Mouse (Mus musculus) bone marrow macrophage, adult 2 months (primary cell): ENCODE data around the gene A730061H03Rik.

Experiments used
- CTCF ChIP-seq: IDR thresholded peaks from 2 replicates; pipeline ENCODE4 v1.5.1; 2012; ENCODE audit warnings: low read depth, mild to moderate bottlenecking, low read length, moderate library complexity
- POLR2A ChIP-seq: IDR thresholded peaks from 2 replicates; pipeline ENCODE4 v1.6.1; 2012; ENCODE audit warnings: mild to moderate bottlenecking, low read depth, low read length, borderline replicate concordance

- TF ChIP-seq CTCF (no peak), POLR2A (no peak)
These were observed 2.6 kb downstream of the A730061H03Rik start for GRCm38 (mm10) chr14:55557587-55557986.
